In genomic region chr10:118097898-118098297, GRCm38 (mm10) we compare ENCODE assay signal across 17 mouse cellular contexts. TPM values are rescaled to one million over a fixed set of nuclear protein-coding genes. Genes with fewer than 3 reads are reported as not detected.
DNase-seq lines count a peak whose midpoint lies in the region; ATAC-seq and TF ChIP-seq lines count a peak whose summit lies in the region.
"Had no signal": no experiment of that assay in that cellular context is flagged by ENCODE, and none has a peak within 500 bp of the region (broad histone marks: within the 10 kb centered on the region; RNA-seq: fewer than 3 reads in every experiment).

No protein-coding gene starts in this region.

- H3K27ac ChIP-seq in kidney, postnatal 0 days, result no peak overlapping the region
- no peak overlapping the region; the same call in 1 of the 2 replicates for H3K27ac ChIP-seq in liver, embryonic 16.5 days (ENCODE audit: low read length)
- H3K27ac ChIP-seq: heart, embryonic 10.5 days; neural tube, embryonic 12.5 days had no signal

- no peak overlapping the region for H3K9ac ChIP-seq in kidney, postnatal 0 days (ENCODE audit: low read depth, low read length)
- no peak overlapping the region for H3K9ac ChIP-seq in liver, embryonic 16.5 days (ENCODE audit: low read depth, low read length)
- H3K9ac ChIP-seq: neural tube, embryonic 12.5 days had no signal

- H3K4me1 ChIP-seq in kidney, postnatal 0 days (replicated peaks; ENCODE audit: insufficient read depth, low read length), result no peaks in the 10 kb centered on the region
- H3K4me1 ChIP-seq in lung, adult 2 months (ENCODE audit: control insufficient read depth, insufficient read depth, low read length), result peaks cover 5% of the 10 kb centered on the region
- no peaks in the 10 kb centered on the region for H3K4me1 ChIP-seq in liver, embryonic 16.5 days (ENCODE audit: control insufficient read depth, low read depth, low read length)
- H3K4me1 ChIP-seq: neural tube, embryonic 12.5 days had no signal

- no peak for TF ChIP-seq POLR2A in lung, adult 2 months (IDR thresholded peaks at IDR 0.05; ENCODE audit: borderline replicate concordance, extremely low read depth, low read depth, low read length)

- H3K9me3 ChIP-seq in kidney, postnatal 0 days (replicated peaks; ENCODE audit: low read length), result no peaks in the 10 kb centered on the region
- no peaks in the 10 kb centered on the region for H3K9me3 ChIP-seq in liver, embryonic 16.5 days (replicated peaks; ENCODE audit: control insufficient read depth, low read length)

- H3K27me3 ChIP-seq in kidney, postnatal 0 days (ENCODE audit: insufficient read depth, low read length), result no peaks in the 10 kb centered on the region
- H3K27me3 ChIP-seq in liver, embryonic 16.5 days (ENCODE audit: control insufficient read depth, insufficient read depth, low read depth, low read length), result no peaks in the 10 kb centered on the region
- H3K27me3 ChIP-seq: neural tube, embryonic 12.5 days had no signal

- no peak overlapping the region for H3K4me3 ChIP-seq in kidney, postnatal 0 days (replicated peaks; ENCODE audit: low read depth, low read length)
- no peak overlapping the region for H3K4me3 ChIP-seq in lung, adult 2 months (replicated peaks; ENCODE audit: extremely low read depth, low read depth, low read length)
- H3K4me3 ChIP-seq in liver, embryonic 16.5 days (ENCODE audit: low read depth, low read length), result no peak overlapping the region
- H3K4me3 ChIP-seq: heart, embryonic 10.5 days; neural tube, embryonic 12.5 days had no signal

- no peak for TF ChIP-seq CTCF in kidney, postnatal 0 days (IDR thresholded peaks at IDR 0.05; ENCODE audit: low read depth)
- no peak for TF ChIP-seq CTCF in lung, adult 2 months (IDR thresholded peaks at IDR 0.05; ENCODE audit: insufficient read depth, low read length)

- no peaks in the 10 kb centered on the region for H3K36me3 ChIP-seq in kidney, postnatal 0 days (ENCODE audit: insufficient read depth, low read length)
- no peaks in the 10 kb centered on the region for H3K36me3 ChIP-seq in liver, embryonic 16.5 days (ENCODE audit: control insufficient read depth, insufficient read depth)
- H3K36me3 ChIP-seq: G1E; heart, embryonic 10.5 days; neural tube, embryonic 12.5 days had no signal

- DNase-seq in kidney, postnatal 0 days (ENCODE audit: low spot score), result peak; percentile 45
- no peak for DNase-seq in kidney, postnatal 10 days
- peak; percentile 66 for DNase-seq in lung, postnatal 25 days (ENCODE audit: low spot score)
- DNase-seq in lung, adult 2 months, result no peak
- no peak for DNase-seq in gastrocnemius, postnatal 4 days (ENCODE audit: low spot score in 2 of 2)
- DNase-seq in MN1 (ENCODE audit: low spot score), result no peak
- DNase-seq: adrenal gland, postnatal 10 days; cerebellum, adult 9-11 months; kidney, adult 9 months; right cerebral cortex, postnatal 4 days had no signal

- WGBS in kidney, postnatal 0 days, result 42% methylated on average over 3 of the region's 3 CpGs
- WGBS in lung, adult 2 months, result 74% methylated on average over 3 of the region's 3 CpGs
- WGBS in liver, embryonic 16.5 days (ENCODE audit: insufficient replicate concordance), result 41% methylated on average over 3 of the region's 3 CpGs

- no peak; the same call in 1 of the 2 replicates for ATAC-seq in kidney, postnatal 0 days (replicated peaks; ENCODE audit: low FRiP score, low read depth)
- peak; percentile 35; the same call in 1 of the 2 replicates for ATAC-seq in liver, embryonic 16.5 days (ENCODE audit: low read depth)
- ATAC-seq in neutrophil, adult 5-6 weeks (ENCODE audit: extremely low read depth, insufficient number of reproducible peaks, low FRiP score, poor library complexity, severe bottlenecking), result peak; percentile 72
- ATAC-seq: forebrain, embryonic 14.5 days; midbrain, embryonic 16.5 days had no signal

- H3K4me2 ChIP-seq in kidney, postnatal 0 days (ENCODE audit: low read length), result no peak overlapping the region
- no peak overlapping the region for H3K4me2 ChIP-seq in liver, embryonic 16.5 days (ENCODE audit: low read depth, low read length)
- H3K4me2 ChIP-seq: neural tube, embryonic 12.5 days had no signal

RNA-seq across cellular contexts. Expression of gene Mdm1, which starts 43.7 kb away (rescaled TPM):
- polyA plus RNA-seq in kidney, postnatal 0 days (2015; fragmentation: Nextera tagmentation; extraction: Ambion mirVana), result 16.1 and 19.4 TPM in 2 replicates
- 5.1 and 8.4 TPM in 2 replicates for polyA plus RNA-seq in lung, adult 2 months (2012; rRNA removed)
- 5.9 and 6.0 TPM in 2 replicates for polyA plus RNA-seq in liver, embryonic 16.5 days (2015; fragmentation: Nextera tagmentation; extraction: Ambion mirVana)
- 67.0 and 74.5 TPM in 2 replicates for total RNA-seq in neutrophil, adult 5-6 weeks (2017)
- total RNA-seq in gastrocnemius, postnatal 4 days (2021), result 1 to 10 TPM; 7.6 to 9.6 TPM

Comparison
In these comparisons a context has a peak if more than half of its experiments do, and no peak if none do; other contexts are left out.
1. DNase-seq: peak in kidney, postnatal 0 days (single experiment) and lung, postnatal 25 days (single experiment); none in kidney, postnatal 10 days (single experiment), lung, adult 2 months (single experiment), gastrocnemius, postnatal 4 days (0 of 2) and MN1 (single experiment).